Mouse (Mus musculus): Measurements from ENCODE around the gene Katnb1. TPM values are rescaled to one million over a fixed set of nuclear protein-coding genes. Genes with fewer than 3 reads are reported as not detected.

Katnb1 gene
- polyA plus RNA-seq, 1 experiment, result 16.1 TPM

- Histone ChIP-seq H3K27ac (ENCODE audit: insufficient read depth, low read length) (no peak overlapping the region), H3K4me3 (ENCODE audit: low read depth, low read length) (no peak overlapping the region), H3K9me3 (replicated peaks; ENCODE audit: control insufficient read depth, insufficient read depth, low read length, poor library complexity, severe bottlenecking) (no peaks in the 10 kb centered on the region), H3K36me3 (ENCODE audit: control insufficient read depth, insufficient read depth, low read length, poor library complexity, severe bottlenecking) (no peaks in the 10 kb centered on the region), H3K27me3 (ENCODE audit: control insufficient read depth, insufficient read depth, low read length, poor library complexity, severe bottlenecking) (no peaks in the 10 kb centered on the region), H3K9ac (ENCODE audit: low read depth, poor library complexity, severe bottlenecking) (no peak overlapping the region), H3K4me1 (ENCODE audit: control insufficient read depth, insufficient read depth, low read length) (no peaks in the 10 kb centered on the region)
- no peak for TF ChIP-seq POLR2A (IDR thresholded peaks at IDR 0.05; ENCODE audit: insufficient read depth, low read length)
- TF ChIP-seq EP300 (IDR thresholded peaks at IDR 0.05; ENCODE audit: insufficient read depth, low read depth, low read length), result no peak
- no peak for TF ChIP-seq CTCF (IDR thresholded peaks at IDR 0.05; ENCODE audit: low read depth, low read length)
Observed at GRCm38 (mm10) chr8:95059812-95060533, 21.0 kb upstream of the Katnb1 start.

- Histone ChIP-seq H3K4me1 (ENCODE audit: control insufficient read depth, insufficient read depth, low read length) (no peaks in the 10 kb centered on the region), H3K36me3 (ENCODE audit: control insufficient read depth, insufficient read depth, low read length, poor library complexity, severe bottlenecking) (no peaks in the 10 kb centered on the region), H3K27me3 (ENCODE audit: control insufficient read depth, insufficient read depth, low read length, poor library complexity, severe bottlenecking) (no peaks in the 10 kb centered on the region), H3K27ac (ENCODE audit: insufficient read depth, low read length) (no peak overlapping the region), H3K4me3 (ENCODE audit: low read depth, low read length) (no peak overlapping the region), H3K9ac (ENCODE audit: low read depth, poor library complexity, severe bottlenecking) (no peak overlapping the region), H3K9me3 (replicated peaks; ENCODE audit: control insufficient read depth, insufficient read depth, low read length, poor library complexity, severe bottlenecking) (no peaks in the 10 kb centered on the region)
- no peak for TF ChIP-seq EP300 (IDR thresholded peaks at IDR 0.05; ENCODE audit: insufficient read depth, low read depth, low read length)
- no peak for TF ChIP-seq CTCF (IDR thresholded peaks at IDR 0.05; ENCODE audit: low read depth, low read length)
- no peak for TF ChIP-seq POLR2A (IDR thresholded peaks at IDR 0.05; ENCODE audit: insufficient read depth, low read length)
Observed at GRCm38 (mm10) chr8:95064531-95064930, 16.5 kb upstream of the Katnb1 start.

DNA sequence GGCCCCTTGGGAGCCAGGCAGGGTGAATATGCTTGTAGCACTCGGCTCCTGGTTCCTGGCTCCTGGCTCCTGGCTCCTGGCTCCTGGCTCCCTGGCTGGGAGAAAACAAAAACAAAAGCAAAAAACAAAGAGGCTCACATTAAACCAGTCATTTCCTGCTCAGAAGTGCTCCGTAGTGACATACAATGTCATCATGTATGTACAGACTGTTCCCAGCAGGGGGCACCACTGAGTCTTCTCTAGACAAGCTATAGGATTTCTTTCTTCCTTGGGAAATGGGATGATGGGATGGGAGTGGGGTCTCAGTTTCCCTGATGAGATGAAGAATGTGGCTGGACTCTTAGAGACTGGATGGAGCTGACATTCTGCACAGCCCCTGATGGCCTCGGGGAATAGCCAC is 13.4 kb upstream of the Katnb1 start:
- H3K27ac ChIP-seq (ENCODE audit: insufficient read depth, low read length), result no peak overlapping the region
- no peaks in the 10 kb centered on the region for H3K4me1 ChIP-seq (ENCODE audit: control insufficient read depth, insufficient read depth, low read length)
- no peaks in the 10 kb centered on the region for H3K36me3 ChIP-seq (ENCODE audit: control insufficient read depth, insufficient read depth, low read length, poor library complexity, severe bottlenecking)

GRCm38 (mm10) chr8:95075504-95075903 is 5.5 kb upstream of the Katnb1 start:
- Histone ChIP-seq H3K27ac (ENCODE audit: insufficient read depth, low read length) (no peak overlapping the region), H3K27me3 (ENCODE audit: control insufficient read depth, insufficient read depth, low read length, poor library complexity, severe bottlenecking) (no peaks in the 10 kb centered on the region), H3K4me3 (ENCODE audit: low read depth, low read length) (no peak overlapping the region), H3K4me1 (ENCODE audit: control insufficient read depth, insufficient read depth, low read length) (no peaks in the 10 kb centered on the region), H3K9ac (ENCODE audit: low read depth, poor library complexity, severe bottlenecking) (no peak overlapping the region), H3K9me3 (replicated peaks; ENCODE audit: control insufficient read depth, insufficient read depth, low read length, poor library complexity, severe bottlenecking) (no peaks in the 10 kb centered on the region), H3K36me3 (ENCODE audit: control insufficient read depth, insufficient read depth, low read length, poor library complexity, severe bottlenecking) (no peaks in the 10 kb centered on the region)
- TF ChIP-seq EP300 (IDR thresholded peaks at IDR 0.05; ENCODE audit: insufficient read depth, low read depth, low read length), result no peak
- TF ChIP-seq CTCF (IDR thresholded peaks at IDR 0.05; ENCODE audit: low read depth, low read length), result no peak
- TF ChIP-seq POLR2A (IDR thresholded peaks at IDR 0.05; ENCODE audit: insufficient read depth, low read length), result no peak

More for the DNA sequence above, 13.4 kb upstream of the Katnb1 start:
- H3K4me3 ChIP-seq (ENCODE audit: low read depth, low read length), result no peak overlapping the region
- no peaks in the 10 kb centered on the region for H3K9me3 ChIP-seq (replicated peaks; ENCODE audit: control insufficient read depth, insufficient read depth, low read length, poor library complexity, severe bottlenecking)
- no peaks in the 10 kb centered on the region for H3K27me3 ChIP-seq (ENCODE audit: control insufficient read depth, insufficient read depth, low read length, poor library complexity, severe bottlenecking)
- TF ChIP-seq POLR2A (IDR thresholded peaks at IDR 0.05; ENCODE audit: insufficient read depth, low read length) (no peak), EP300 (IDR thresholded peaks at IDR 0.05; ENCODE audit: insufficient read depth, low read depth, low read length) (no peak), CTCF (IDR thresholded peaks at IDR 0.05; ENCODE audit: low read depth, low read length) (peak; percentile 9)
- no peak overlapping the region for H3K9ac ChIP-seq (ENCODE audit: low read depth, poor library complexity, severe bottlenecking)

DNA sequence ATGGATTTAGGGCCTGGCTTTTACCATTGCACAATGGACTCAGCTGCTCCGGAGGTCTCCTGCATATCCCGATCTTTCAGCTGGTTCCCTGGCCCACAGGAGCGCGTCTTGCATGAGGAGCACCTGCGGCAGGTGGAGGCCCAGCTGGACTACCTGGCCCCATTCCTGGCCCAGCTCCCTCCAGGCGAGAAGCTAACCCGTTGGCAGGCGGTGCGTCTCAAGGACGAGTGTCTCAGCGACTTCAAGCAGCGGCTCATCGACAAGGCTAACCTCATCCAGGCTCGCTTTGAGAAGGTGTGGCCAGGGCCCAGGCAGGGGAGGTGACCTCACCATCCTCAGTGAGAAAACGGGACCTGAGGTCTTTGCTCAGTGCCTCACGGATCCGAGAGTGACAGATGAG is 4.8 kb upstream of the Katnb1 start:
- no peak overlapping the region for H3K9ac ChIP-seq (ENCODE audit: low read depth, poor library complexity, severe bottlenecking)
- H3K9me3 ChIP-seq (replicated peaks; ENCODE audit: control insufficient read depth, insufficient read depth, low read length, poor library complexity, severe bottlenecking), result no peaks in the 10 kb centered on the region
- H3K4me3 ChIP-seq (ENCODE audit: low read depth, low read length), result no peak overlapping the region
- H3K36me3 ChIP-seq (ENCODE audit: control insufficient read depth, insufficient read depth, low read length, poor library complexity, severe bottlenecking), result no peaks in the 10 kb centered on the region
- TF ChIP-seq EP300 (IDR thresholded peaks at IDR 0.05; ENCODE audit: insufficient read depth, low read depth, low read length), result no peak
- no peak for TF ChIP-seq POLR2A (IDR thresholded peaks at IDR 0.05; ENCODE audit: insufficient read depth, low read length)
- H3K27ac ChIP-seq (ENCODE audit: insufficient read depth, low read length), result no peak overlapping the region
- no peaks in the 10 kb centered on the region for H3K4me1 ChIP-seq (ENCODE audit: control insufficient read depth, insufficient read depth, low read length)
- no peaks in the 10 kb centered on the region for H3K27me3 ChIP-seq (ENCODE audit: control insufficient read depth, insufficient read depth, low read length, poor library complexity, severe bottlenecking)

GRCm38 (mm10) chr8:95078055-95078454 is 2.9 kb upstream of the Katnb1 start:
- no peak overlapping the region for H3K9ac ChIP-seq (ENCODE audit: low read depth, poor library complexity, severe bottlenecking)
- no peaks in the 10 kb centered on the region for H3K4me1 ChIP-seq (ENCODE audit: control insufficient read depth, insufficient read depth, low read length)
- H3K36me3 ChIP-seq (ENCODE audit: control insufficient read depth, insufficient read depth, low read length, poor library complexity, severe bottlenecking), result no peaks in the 10 kb centered on the region
- TF ChIP-seq CTCF (IDR thresholded peaks at IDR 0.05; ENCODE audit: low read depth, low read length), result no peak
- no peak for TF ChIP-seq POLR2A (IDR thresholded peaks at IDR 0.05; ENCODE audit: insufficient read depth, low read length)
- TF ChIP-seq EP300 (IDR thresholded peaks at IDR 0.05; ENCODE audit: insufficient read depth, low read depth, low read length), result no peak
- H3K27ac ChIP-seq (ENCODE audit: insufficient read depth, low read length), result no peak overlapping the region
- no peaks in the 10 kb centered on the region for H3K9me3 ChIP-seq (replicated peaks; ENCODE audit: control insufficient read depth, insufficient read depth, low read length, poor library complexity, severe bottlenecking)
- H3K27me3 ChIP-seq (ENCODE audit: control insufficient read depth, insufficient read depth, low read length, poor library complexity, severe bottlenecking), result no peaks in the 10 kb centered on the region
- no peak overlapping the region for H3K4me3 ChIP-seq (ENCODE audit: low read depth, low read length)
